Mouse (Mus musculus) liver, embryonic 15.5 days (tissue): ENCODE data around the gene Slc32a1. TPM values are rescaled to one million over a fixed set of nuclear protein-coding genes. Genes with fewer than 3 reads are reported as not detected.

Experiments
- ATAC-seq: fragments of 200-750 bp; cut with Nextera tagmentation; 2 replicates; pipeline ENCODE4 v1.8.0; 2017; ENCODE audit warnings: moderate number of reproducible peaks, mild to moderate bottlenecking, moderate library complexity; ENCODE audit not compliant: insufficient read depth
- H3K27ac ChIP-seq: fragments of 300-500 bp; sonication (generic); replicated peaks from 2 replicates; pipeline ENCODE4 v1.5.1; 2015; ENCODE audit warnings: mild to moderate bottlenecking, inconsistent platforms
- H3K27me3 ChIP-seq: fragments of 300-500 bp; sonication (generic); 2 replicates; pipeline ENCODE4 v1.6.1; 2015; ENCODE audit warnings: mild to moderate bottlenecking, inconsistent platforms
- H3K36me3 ChIP-seq: fragments of 300-500 bp; sonication (generic); replicated peaks from 2 replicates; pipeline ENCODE4 v1.6.1; 2015; ENCODE audit warnings: moderate library complexity, mild to moderate bottlenecking, inconsistent platforms
- H3K4me1 ChIP-seq: fragments of 300-500 bp; sonication (generic); replicated peaks from 2 replicates; pipeline ENCODE4 v1.6.1; 2015; ENCODE audit warnings: inconsistent platforms
- H3K4me2 ChIP-seq: fragments of 300-500 bp; sonication (generic); 2 replicates; pipeline ENCODE4 v1.6.1; 2015; ENCODE audit warnings: moderate library complexity, mild to moderate bottlenecking, inconsistent platforms
- H3K4me3 ChIP-seq: fragments of 300-500 bp; sonication (generic); replicated peaks from 2 replicates; pipeline ENCODE4 v1.5.1; 2015; ENCODE audit warnings: mild to moderate bottlenecking, inconsistent platforms
- H3K9ac ChIP-seq: fragments of 300-500 bp; sonication (generic); 2 replicates; pipeline ENCODE4 v1.6.1; 2015; ENCODE audit warnings: moderate library complexity, mild to moderate bottlenecking, inconsistent platforms
- H3K9me3 ChIP-seq: fragments of 300-500 bp; sonication (generic); replicated peaks from 2 replicates; pipeline ENCODE4 v1.6.1; 2016; ENCODE audit warnings: inconsistent platforms
- WGBS: fragments of 180-500 bp; shearing (Covaris S2); methylation state at CpG from one replicate; pipeline ENCODE4 v1.1.7; 2015; ENCODE audit warnings: mixed read lengths; ENCODE audit not compliant: insufficient replicate concordance; 5-methylcytosine and 5-hydroxymethylcytosine counted together
- polyA plus RNA-seq: library from polyadenylated mRNA; unstranded; fragments of >200 nt; fragmentation: Nextera tagmentation; extraction: Ambion mirVana; gene quantifications from 2 replicates; pipeline ENCODE4 v1.2.1, GENCODE M21; 2015

Slc32a1 gene
- polyA plus RNA-seq, 1 experiment from 2014 or later = not detected

DNA sequence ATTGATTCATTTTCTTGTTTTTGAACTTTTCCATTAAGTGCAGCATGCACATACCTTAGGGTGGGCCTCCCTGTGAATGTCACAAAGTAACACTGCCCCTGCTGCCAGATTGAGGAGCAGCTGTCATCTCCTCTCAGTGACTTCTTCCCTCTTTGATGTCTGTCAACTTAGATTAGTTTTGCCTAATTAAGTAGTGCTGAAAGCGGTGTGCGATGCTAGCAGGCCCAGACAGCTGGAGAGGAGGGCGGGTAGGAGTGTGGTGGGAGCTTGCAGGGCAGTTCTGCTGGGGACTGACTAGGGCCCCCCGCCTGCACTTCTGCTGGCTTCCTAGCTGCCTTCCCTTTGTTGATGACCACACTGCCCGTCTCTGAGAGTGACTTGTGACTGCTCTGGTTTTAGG is 21.3 kb downstream of the Slc32a1 start:
- 77% methylated on average over 5 of the region's 5 CpGs for WGBS
- H3K36me3 ChIP-seq = peaks cover 89% of the 10 kb centered on the region

DNA sequence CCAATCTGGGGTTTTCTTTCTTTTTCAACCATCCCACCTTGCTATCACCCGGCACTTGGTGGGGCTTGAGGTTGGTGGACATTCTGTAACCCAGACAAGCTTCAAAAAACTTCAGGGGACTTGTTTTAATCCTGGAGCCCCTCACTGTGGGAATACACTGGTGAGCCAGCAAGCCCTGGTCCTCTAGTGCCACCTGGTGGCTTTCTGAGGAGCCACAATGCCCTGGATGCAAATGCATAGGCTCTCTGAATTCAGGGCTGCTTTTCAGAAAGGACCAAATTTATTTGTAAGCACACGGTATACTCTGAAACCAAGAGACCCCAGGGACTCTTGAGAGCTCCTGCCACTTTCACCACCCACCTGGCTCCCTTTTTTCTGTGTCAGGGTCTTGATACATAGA is 31.3 kb downstream of the Slc32a1 start:
- peaks cover 37% of the 10 kb centered on the region for H3K36me3 ChIP-seq
- no peak overlapping the region for H3K4me2 ChIP-seq
- no peak for ATAC-seq
- 16% methylated on average over 2 of the region's 2 CpGs for WGBS
- H3K9ac ChIP-seq = no peak overlapping the region
- H3K27ac ChIP-seq = no peak overlapping the region
- H3K4me1 ChIP-seq = no peaks in the 10 kb centered on the region
- no peak overlapping the region for H3K4me3 ChIP-seq
- no peaks in the 10 kb centered on the region for H3K9me3 ChIP-seq
- H3K27me3 ChIP-seq = no peaks in the 10 kb centered on the region

More for the DNA sequence above, 21.3 kb downstream of the Slc32a1 start:
- Histone ChIP-seq H3K4me2 (no peak overlapping the region), H3K27ac (no peak overlapping the region), H3K4me1 (peaks cover 10% of the 10 kb centered on the region), H3K9me3 (no peaks in the 10 kb centered on the region), H3K4me3 (no peak overlapping the region), H3K9ac (no peak overlapping the region), H3K27me3 (no peaks in the 10 kb centered on the region)
- no peak for ATAC-seq

DNA sequence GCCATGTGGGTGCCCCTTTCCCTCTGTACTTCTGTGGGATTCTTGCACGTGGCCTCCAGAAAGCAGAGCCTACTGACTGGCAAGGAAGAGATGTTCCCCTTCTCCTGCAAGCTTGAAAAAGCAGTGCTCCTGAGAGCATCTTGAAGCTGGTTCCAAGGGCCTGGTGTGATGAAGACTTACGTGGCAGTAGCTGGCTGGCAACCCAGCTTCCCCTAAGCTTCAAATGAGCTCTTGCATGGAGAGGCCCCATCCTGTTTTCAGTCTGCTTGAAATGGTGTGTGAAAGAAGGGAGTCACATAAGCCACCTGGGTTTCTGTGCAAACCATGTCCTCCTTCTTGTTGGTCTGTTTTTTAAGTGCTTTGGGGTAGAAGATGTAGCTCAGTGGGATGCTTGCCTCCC is 32.0 kb downstream of the Slc32a1 start:
- no peak for ATAC-seq
- WGBS = 72% methylated on average over 2 of the region's 2 CpGs
- Histone ChIP-seq H3K9me3 (no peaks in the 10 kb centered on the region), H3K36me3 (peaks cover 30% of the 10 kb centered on the region), H3K27ac (no peak overlapping the region), H3K4me2 (no peak overlapping the region), H3K9ac (no peak overlapping the region), H3K27me3 (no peaks in the 10 kb centered on the region), H3K4me3 (no peak overlapping the region), H3K4me1 (no peaks in the 10 kb centered on the region)

DNA sequence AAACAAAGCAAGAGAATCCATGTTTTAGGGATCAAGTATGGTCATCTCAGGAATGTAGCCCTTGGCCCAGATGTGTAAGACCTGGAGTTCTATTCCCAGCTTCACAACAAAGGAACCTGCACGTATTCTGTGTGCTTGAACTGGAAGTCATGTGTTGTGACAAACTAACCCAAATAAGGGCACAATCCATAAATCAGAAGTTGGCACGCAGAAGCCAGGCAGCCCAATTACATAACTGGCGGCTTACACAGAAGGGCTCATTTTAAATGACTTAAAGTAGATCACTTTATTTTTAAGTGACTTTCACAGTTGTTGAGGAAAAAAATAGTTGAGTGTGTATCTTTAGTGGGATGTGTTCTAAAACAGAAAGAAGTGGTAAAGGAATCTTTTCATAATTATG is 33.2 kb downstream of the Slc32a1 start:
- Histone ChIP-seq H3K36me3 (peaks cover 19% of the 10 kb centered on the region), H3K4me1 (no peaks in the 10 kb centered on the region), H3K4me2 (no peak overlapping the region), H3K9me3 (no peaks in the 10 kb centered on the region), H3K27me3 (no peaks in the 10 kb centered on the region), H3K27ac (no peak overlapping the region), H3K9ac (no peak overlapping the region), H3K4me3 (no peak overlapping the region)
- ATAC-seq = no peak
- 61% methylated on average over 3 of the region's 3 CpGs for WGBS

DNA sequence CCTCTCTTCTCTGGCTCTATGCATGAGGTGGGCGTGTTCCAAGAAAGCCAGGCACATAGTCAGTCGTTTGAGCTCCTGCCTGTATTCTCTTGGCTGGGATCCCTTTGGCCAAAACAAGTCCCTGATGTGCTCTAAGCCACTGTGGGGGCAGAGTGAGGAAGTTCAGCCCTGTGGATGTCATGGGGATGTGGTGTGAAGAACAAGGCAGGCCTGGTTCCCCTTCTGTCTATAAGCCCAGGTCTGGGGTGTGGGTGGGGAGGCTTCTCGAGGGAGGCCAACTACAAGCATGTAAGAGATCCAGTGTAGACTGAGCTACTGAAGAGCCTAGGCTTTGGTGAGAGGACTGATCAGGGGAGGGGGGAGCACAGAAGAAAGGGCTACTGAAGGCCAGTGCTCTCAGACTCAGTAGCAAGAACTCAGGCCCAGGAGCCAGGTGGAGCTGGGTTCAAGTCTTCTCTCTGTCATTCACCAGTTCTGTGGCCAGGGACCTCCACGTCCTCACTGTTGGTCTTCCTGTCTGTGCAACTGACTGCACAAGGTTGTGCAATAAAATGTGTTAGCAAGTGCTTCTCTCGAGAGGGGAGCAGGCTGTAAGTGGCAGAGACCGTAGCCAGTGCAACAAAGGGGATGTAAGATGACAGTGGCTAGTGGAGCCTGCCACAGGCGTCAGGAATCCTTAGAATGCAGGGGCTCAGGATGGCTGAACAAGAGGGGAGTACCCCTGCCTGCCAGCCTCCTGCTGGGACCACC is 40.8 kb downstream of the Slc32a1 start:
- Histone ChIP-seq H3K9ac (no peak overlapping the region), H3K4me2 (no peak overlapping the region), H3K36me3 (no peaks in the 10 kb centered on the region), H3K27me3 (no peaks in the 10 kb centered on the region), H3K27ac (no peak overlapping the region), H3K4me1 (no peaks in the 10 kb centered on the region), H3K9me3 (no peaks in the 10 kb centered on the region), H3K4me3 (no peak overlapping the region)
- no peak for ATAC-seq
- 29% methylated on average over 7 of the region's 7 CpGs for WGBS

DNA sequence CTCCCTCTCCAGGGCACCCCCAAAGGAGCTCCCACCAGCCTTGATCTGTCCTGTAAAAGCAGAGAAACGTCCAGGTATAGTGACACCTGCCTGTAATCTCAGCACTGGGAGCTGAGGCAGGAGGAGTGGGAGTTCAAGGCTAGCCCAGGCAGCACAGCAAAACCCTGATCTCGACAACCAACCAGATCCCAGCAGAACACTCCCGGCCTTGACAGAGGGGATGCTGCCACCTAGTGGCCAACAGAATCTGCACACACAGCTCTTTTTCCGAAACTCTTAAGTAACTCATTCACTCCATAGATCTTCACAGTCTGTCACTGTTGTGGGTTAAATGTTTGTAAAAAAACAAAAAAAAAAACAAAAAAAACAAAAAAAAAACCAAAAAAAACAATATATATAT is 42.4 kb downstream of the Slc32a1 start:
- WGBS = 4% methylated on average over 4 of the region's 4 CpGs
- Histone ChIP-seq H3K27ac (no peak overlapping the region), H3K4me3 (no peak overlapping the region), H3K36me3 (no peaks in the 10 kb centered on the region), H3K4me1 (no peaks in the 10 kb centered on the region), H3K9me3 (no peaks in the 10 kb centered on the region), H3K9ac (no peak overlapping the region), H3K4me2 (no peak overlapping the region), H3K27me3 (no peaks in the 10 kb centered on the region)
- no peak for ATAC-seq

DNA sequence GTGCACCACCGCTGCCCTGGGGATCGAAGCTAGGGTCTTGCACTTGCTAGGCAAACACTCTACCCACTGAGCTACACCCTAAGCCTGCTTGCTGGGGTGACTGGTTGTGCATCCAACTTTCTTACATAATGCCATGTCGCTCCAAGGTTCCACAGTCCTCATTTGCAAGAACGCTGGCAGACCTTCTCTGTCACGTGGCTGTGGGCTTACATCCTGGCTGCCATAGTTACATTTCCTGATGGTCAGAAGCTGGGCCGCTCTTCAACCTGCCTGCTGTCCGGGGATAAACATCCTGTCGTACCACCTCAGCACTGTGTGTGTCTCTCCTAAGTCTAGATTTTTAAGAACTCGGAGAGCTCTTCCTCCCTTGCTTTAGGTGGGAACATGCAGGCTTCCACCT is 44.1 kb downstream of the Slc32a1 start:
- no peak overlapping the region for H3K4me3 ChIP-seq
- H3K4me2 ChIP-seq = no peak overlapping the region
- no peaks in the 10 kb centered on the region for H3K36me3 ChIP-seq
- no peak overlapping the region for H3K9ac ChIP-seq
- H3K27me3 ChIP-seq = no peaks in the 10 kb centered on the region
- H3K4me1 ChIP-seq = no peaks in the 10 kb centered on the region
- WGBS = 38% methylated on average over 9 of the region's 9 CpGs
- no peak for ATAC-seq
- H3K27ac ChIP-seq = no peak overlapping the region
- no peaks in the 10 kb centered on the region for H3K9me3 ChIP-seq

DNA sequence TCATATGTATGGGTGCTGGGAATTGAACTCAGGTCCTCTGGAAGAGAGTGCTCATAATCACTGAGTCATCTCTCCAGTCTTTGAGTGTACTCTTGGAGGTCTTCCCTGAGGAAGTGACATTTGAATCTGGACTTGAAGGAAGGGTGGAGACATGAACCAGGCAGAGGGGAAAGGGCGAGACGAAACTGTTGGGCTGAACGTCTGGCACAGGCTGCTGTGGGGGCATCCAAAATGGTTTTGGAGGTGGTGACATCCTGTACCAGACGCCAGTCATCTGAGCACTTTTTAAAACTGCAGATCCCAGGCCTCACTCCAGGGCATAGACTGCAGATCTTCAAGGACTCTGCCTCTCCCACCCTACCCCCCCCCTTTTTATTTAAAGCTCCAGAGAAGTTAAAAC is 45.2 kb downstream of the Slc32a1 start:
- Histone ChIP-seq H3K9me3 (no peaks in the 10 kb centered on the region), H3K4me3 (no peak overlapping the region), H3K27me3 (no peaks in the 10 kb centered on the region), H3K36me3 (no peaks in the 10 kb centered on the region), H3K27ac (no peak overlapping the region), H3K4me2 (no peak overlapping the region), H3K9ac (no peak overlapping the region), H3K4me1 (no peaks in the 10 kb centered on the region)
- no peak for ATAC-seq
- WGBS = 69% methylated on average over 4 of the region's 4 CpGs

DNA sequence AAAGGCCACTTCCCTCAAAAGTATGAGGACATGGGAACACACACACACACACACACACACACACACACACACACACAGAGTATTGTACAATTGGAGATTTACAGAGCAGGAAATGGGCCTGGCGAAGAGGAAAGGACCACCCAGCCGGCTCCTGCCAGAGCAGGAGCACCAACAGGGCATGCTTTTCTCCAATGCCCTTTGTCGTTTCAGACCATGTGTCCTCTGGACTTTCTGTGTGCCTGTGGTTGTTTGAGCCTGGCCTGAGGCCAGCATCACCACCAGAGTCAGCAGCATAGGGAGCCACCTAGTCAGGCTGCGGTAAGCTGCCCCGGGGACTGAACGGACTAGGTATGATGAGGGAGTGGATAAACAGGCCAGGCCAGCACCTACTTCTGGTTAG is 48.3 kb downstream of the Slc32a1 start:
- H3K36me3 ChIP-seq = no peaks in the 10 kb centered on the region
- no peak overlapping the region for H3K27ac ChIP-seq
- no peaks in the 10 kb centered on the region for H3K27me3 ChIP-seq
- H3K4me2 ChIP-seq = no peak overlapping the region
- H3K9ac ChIP-seq = no peak overlapping the region
- H3K4me3 ChIP-seq = no peak overlapping the region
- no peaks in the 10 kb centered on the region for H3K4me1 ChIP-seq
- ATAC-seq = peak; percentile 54
- H3K9me3 ChIP-seq = no peaks in the 10 kb centered on the region
- WGBS = 49% methylated on average over 6 of the region's 6 CpGs

DNA sequence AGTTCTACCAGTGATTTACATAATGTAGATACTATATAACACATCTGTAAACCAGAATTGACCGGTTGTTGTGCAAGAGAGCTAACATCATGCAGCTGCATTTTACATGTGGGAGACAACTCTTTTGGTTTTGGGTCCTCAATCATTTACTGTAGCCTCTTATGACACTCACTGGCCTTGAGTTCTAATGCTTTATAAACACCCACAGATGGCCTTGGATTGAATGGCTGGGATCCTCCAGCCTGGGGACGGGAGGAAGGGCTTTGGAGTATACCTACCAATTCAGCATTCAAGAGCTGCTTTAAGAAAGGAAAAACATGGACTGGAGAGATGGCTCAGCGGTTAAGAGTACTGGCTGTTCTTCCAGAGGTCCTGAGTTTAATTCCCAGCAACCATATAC is 48.8 kb downstream of the Slc32a1 start:
- no peaks in the 10 kb centered on the region for H3K36me3 ChIP-seq
- H3K27ac ChIP-seq = no peak overlapping the region
- 55% methylated on average over 3 of the region's 3 CpGs for WGBS
- H3K9ac ChIP-seq = no peak overlapping the region
- ATAC-seq = no peak
- no peaks in the 10 kb centered on the region for H3K9me3 ChIP-seq
- no peaks in the 10 kb centered on the region for H3K27me3 ChIP-seq
- no peak overlapping the region for H3K4me3 ChIP-seq
- H3K4me2 ChIP-seq = no peak overlapping the region
- no peaks in the 10 kb centered on the region for H3K4me1 ChIP-seq

DNA sequence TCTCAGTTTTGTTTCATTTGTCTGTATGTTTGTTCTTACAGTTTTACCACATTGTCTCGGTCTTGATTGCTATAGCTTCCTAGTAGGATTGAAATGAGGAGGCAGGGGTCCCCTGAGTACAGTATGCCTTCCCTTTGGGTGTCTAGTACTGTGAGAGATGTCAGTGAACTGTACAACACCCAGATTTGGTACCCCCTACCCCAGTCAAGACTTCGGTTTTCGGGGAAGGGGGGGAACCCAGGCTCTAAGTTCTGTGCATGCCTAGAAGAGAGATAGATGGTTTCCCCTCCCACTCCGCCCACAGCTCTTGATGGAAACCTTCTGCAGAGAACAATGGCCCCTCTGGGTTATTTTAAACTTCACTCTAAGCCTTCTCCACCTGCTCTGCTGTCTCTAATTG is 54.5 kb downstream of the Slc32a1 start, which contains the start of gene Ppp1r16b:
TSS of gene Ppp1r16b (plus strand) at position 301 of the 400 bp plus-strand sequence.
- 31% methylated on average over 4 of the region's 4 CpGs for WGBS
- Histone ChIP-seq H3K9me3 (no peaks in the 10 kb centered on the region), H3K4me3 (no peak within 1 kb of the TSS), H3K27ac (no peak within 1 kb of the TSS), H3K27me3 (peaks cover 54% of the 10 kb centered on the region), H3K9ac (no peak within 1 kb of the TSS), H3K4me2 (no peak within 1 kb of the TSS), H3K36me3 (no peaks in the 10 kb centered on the region), H3K4me1 (peaks cover 14% of the 10 kb centered on the region; the same call in 1 of the 2 replicates)
- ATAC-seq = no peak
